Mouse (Mus musculus): Measurements from ENCODE around the gene Cep131.

- TF ChIP-seq CTCF (IDR thresholded peaks at IDR 0.05; ENCODE audit: low read depth) = no peak
- TF ChIP-seq EP300 (IDR thresholded peaks at IDR 0.05; ENCODE audit: low read depth) = no peak
These were observed 49.6 kb upstream of the Cep131 start for GRCm38 (mm10) chr11:120136195-120136594.

All from liver, embryonic 14.5 days (tissue).